Mouse (Mus musculus) layer of hippocampus, adult 18-20 months (tissue): Measurements from ENCODE around the gene Faim. TPM values are rescaled to one million over a fixed set of nuclear protein-coding genes. Genes with fewer than 3 reads are reported as not detected.

ENCODE experiments used
- DNase-seq, 2 experiments: peaks; one replicate each; pipeline ENCODE4 v3.0.0; 2022; ENCODE audit warnings: low spot score in 2 of 2
- total RNA-seq, 2 experiments: library from RNA; stranded (reverse); gene quantifications; 2 replicates each; pipeline ENCODE4 v1.2.3; 2021

Faim gene
- total RNA-seq, 2 experiments from 2014 or later: 56.0 to 56.9 TPM

- no peak for DNase-seq
Observed at GRCm38 (mm10) chr9:98973561-98973960, 12.6 kb upstream of the Faim start.

DNA sequence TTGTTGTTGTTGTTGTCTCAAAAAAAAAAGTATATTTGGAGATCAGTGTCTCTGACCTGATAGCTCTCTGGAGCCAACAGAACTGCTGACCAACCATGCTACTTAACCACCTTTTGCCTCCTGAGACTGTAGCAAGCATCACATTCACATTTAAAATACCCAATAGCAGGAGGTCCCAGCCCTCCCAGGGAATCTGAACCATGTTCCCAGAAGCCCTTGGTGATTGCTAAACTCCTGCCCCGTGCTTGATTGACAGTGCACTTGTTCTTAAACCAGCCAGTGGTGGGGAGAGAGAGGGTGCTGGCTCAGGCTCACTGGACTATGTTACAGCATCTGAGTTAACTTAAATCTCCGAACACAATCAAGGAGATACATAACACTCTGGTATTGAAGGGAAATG is 11.3 kb upstream of the Faim start:
- DNase-seq: no peak

DNA sequence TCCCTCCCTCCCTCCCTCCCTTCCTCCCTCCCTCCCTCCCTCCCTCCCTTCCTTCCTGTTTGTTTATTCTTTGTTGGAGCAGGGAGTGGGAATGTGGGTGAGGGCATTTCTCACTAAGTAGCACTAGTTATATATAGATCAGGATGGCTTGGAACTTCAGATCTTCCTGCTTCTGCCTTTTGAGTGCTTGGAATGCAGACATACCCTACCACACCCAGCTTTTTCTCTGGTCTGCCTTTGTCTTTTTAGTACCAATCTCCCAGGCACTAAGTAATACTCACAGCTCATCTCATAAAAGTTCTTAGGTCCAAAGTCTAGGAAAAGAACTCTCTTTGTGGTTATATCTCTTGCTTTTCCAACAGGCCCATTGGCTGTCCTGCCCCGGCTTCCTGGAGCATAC is 10.1 kb upstream of the Faim start:
- DNase-seq: no peak

DNA sequence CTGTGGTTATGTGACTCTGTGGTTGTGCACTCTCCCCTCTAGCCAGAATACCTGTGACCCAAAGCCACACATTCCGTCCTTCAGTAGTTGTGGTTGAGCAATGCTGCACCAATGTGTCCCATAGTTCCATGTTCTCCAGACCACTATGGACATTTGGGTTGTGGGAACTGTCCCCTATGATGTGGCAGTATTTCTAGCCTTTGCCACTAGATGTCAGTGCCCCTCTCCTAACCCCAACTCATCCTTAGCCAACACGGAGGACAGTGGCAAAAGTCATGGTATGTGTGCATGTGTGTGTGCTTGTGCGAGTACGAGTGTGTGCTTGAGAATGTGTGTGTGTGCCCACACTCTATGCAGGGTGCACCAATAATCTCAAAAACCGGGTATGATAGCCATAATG is 9.7 kb upstream of the Faim start:
- no peak for DNase-seq

- peak; percentile 77 to 90 for DNase-seq
Observed at GRCm38 (mm10) chr9:98979431-98980416, 6.4 kb upstream of the Faim start.

GRCm38 (mm10) chr9:98986476-98987096 is 413 bp downstream of the Faim start:
- peak in 1 of 2 experiments; percentile 40 for DNase-seq

DNA sequence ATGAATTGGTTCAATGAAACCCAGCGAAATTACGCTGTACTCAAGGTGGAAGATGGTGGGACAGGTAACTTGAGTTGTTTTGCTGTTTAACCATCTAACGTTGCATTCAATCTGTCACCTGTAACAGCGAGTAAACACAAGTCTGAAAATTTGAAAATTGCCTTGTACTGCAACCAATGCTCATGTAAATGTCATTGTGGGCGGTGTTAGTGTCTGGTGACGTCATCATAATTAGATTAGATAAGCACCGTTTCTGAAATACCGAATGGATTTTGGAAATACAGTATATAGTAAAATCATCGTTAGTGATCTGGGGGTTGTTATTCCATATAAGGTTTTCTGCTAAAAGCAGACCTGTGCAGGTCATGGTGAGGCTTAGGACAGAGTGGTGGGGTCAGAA is 958 bp downstream of the Faim start:
- DNase-seq: no peak

- DNase-seq: no peak
Observed at GRCm38 (mm10) chr9:98994103-98994502, 7.9 kb downstream of the Faim start.

- peak; percentile 59 to 74 for DNase-seq
Observed at GRCm38 (mm10) chr9:98999881-99000339, 13.7 kb downstream of the Faim start.

GRCm38 (mm10) chr9:99001326-99001725 is 15.2 kb downstream of the Faim start:
- no peak for DNase-seq

DNA sequence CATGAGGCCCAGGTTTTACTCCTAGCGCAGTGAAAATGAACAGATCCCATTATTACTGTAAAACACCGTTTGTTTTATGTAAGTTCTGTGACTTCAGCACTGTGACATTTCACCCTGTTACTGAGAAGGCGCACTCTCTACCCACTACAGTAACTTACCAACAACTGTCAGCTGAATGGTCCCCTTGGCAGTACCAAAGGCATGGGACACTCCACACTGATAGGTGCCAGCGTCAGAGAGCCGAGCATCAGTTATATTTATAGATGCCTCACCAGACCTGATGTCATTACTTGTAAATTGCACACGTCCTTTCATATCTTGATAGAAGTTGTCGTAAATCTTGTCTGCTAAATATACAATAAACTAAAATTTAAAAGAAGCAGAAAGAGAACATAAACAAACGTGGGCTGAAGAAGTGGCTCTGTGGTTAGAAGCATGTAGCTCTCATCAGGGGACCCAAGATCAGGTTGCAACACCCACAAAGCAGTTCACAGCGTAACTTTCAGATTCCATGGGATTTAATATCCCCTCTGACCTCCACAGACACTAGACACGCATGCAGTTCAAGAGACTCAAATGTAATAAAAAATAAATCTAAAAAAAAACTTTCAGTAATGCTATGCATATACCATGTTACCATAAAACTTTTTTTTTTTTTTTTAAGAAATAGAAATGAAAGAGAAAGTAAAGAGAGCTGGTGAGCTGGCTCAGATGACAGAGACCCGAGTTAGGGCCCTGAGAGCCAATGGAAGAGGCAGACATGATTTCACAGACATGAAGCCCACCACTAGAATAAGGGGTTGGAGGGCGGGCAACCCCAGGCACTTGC is 23.1 kb downstream of the Faim start:
- DNase-seq: no peak

- no peak for DNase-seq
Observed at GRCm38 (mm10) chr9:99009898-99010199, 23.7 kb downstream of the Faim start.

DNA sequence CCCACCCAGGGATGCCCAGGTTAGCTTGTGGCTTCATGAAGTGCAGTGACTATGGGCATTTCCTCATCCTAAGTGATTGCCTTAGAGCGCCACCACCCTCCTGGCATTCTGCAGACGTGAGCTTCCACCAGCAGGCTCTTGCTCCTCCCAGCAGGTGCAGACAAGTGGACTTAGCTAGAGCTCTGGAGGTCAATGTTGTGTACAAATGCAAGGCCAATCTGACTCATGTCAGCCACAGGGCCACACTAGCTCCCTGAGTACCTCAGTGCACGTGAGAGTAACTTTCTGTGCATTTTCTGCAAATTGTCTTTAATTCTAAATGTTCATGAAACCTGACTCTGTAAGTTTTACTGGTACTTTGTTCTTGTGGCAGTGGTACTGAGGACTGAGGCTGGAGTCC is 30.1 kb downstream of the Faim start:
- DNase-seq: no peak

GRCm38 (mm10) chr9:99016759-99017158 is 30.6 kb downstream of the Faim start:
- peak in 1 of 2 experiments; percentile 35 for DNase-seq

GRCm38 (mm10) chr9:99017679-99018078 is 31.5 kb downstream of the Faim start:
- DNase-seq: no peak

DNA sequence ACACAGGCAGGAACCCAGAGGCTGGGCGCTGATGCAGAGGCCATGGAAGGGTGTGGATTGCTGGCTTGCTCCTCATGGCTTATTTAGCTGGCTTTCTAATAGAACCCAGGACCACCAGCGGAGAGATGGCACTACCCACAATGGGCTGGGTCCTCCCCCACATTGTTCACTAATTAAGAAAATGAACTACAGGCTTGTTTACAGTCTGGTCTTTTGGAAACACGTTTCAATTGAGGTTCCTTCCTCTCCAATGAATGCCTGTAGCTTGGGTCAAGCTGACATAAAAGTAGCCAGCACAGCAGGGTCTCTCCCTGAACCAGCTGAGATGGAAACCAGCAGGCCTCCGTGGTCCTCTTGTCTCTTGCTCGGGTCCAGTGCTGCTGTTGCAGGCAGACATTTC is 35.0 kb downstream of the Faim start:
- no peak for DNase-seq

DNA sequence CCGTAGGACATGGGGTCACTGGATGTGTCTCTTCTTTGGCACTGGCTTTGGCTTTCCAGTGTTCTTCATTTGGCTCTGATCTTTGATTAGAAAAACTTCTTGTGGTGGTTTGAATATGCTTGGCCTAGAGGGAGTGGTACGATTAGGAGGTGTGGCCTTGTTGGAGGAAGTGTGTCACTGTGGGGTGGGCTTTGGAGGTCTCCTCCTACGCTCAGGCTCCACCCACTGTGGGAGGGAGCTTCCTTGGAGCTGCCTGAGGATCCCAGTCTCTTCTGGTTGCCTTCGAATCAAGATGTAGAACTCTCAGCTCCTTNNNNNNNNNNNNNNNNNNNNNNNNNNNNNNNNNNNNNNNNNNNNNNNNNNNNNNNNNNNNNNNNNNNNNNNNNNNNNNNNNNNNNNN is 35.6 kb downstream of the Faim start:
- DNase-seq: no peak

GRCm38 (mm10) chr9:99032031-99032430 is 45.9 kb downstream of the Faim start:
- DNase-seq: no peak

- no peak for DNase-seq
Observed at GRCm38 (mm10) chr9:99034111-99034510, 47.9 kb downstream of the Faim start.

DNA sequence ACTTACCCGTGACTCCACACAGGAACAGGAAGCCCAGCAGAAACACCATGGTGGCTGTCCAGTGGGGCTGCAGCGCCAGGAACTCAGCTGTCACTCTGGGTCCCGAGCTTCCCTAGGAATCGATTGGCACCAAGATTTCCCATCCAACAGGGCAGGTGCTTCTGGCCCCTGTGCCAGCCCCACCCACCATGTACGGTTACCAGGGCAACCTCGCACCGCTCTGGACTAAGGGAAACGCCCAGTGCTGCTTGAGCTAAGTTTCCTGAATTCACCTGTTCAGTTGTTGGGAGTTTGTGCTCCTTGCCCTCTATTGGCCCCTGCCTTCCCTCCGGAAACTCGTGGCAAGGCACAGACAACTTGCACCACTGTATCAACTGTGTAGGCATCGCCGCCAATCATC is 49.4 kb downstream of the Faim start, which contains the start of gene Gm1123:
Gene Gm1123, minus strand, starts transcription at position 141 of the 400 bp plus-strand sequence.
- no peak for DNase-seq

- no peak for DNase-seq
Observed at GRCm38 (mm10) chr9:99041994-99042393, 55.8 kb downstream of the Faim start.

DNA sequence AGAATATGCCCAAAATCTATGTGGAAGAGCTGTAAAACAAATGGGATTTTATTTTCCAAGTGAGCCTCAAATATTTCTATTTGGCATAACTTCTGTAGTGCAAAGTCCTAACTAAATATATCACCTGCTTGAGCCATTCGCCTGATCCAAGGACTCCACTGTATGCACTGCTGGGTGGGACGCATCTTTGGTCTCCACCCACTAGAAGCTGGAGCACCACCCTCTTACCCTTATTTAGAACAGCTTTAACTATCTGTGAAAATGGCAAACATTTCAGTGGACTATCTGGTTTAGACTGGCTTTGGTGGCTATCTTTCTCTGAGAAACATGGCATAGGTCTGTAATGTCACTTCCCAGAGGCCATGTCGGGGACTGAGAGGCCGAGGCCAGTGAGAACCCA is 56.5 kb downstream of the Faim start:
- DNase-seq: no peak
